Mouse (Mus musculus) kidney, adult 2 months (tissue): ENCODE measurements around the gene Slc8a3.

ENCODE experiments used
- CTCF ChIP-seq: fragments of 200-500 bp; conservative IDR thresholded peaks from 2 replicates; pipeline ENCODE4 v1.5.1; 2011; ENCODE audit warnings: low read depth, mild to moderate bottlenecking, control low read depth, low read length, moderate library complexity, mixed read lengths; ENCODE audit not compliant: insufficient read depth, insufficient read length
- POLR2A ChIP-seq: fragments of 200-500 bp; IDR thresholded peaks from one replicate; pipeline ENCODE4 v1.6.1; 2011; ENCODE audit warnings: low read depth, low read length, control low read depth

DNA sequence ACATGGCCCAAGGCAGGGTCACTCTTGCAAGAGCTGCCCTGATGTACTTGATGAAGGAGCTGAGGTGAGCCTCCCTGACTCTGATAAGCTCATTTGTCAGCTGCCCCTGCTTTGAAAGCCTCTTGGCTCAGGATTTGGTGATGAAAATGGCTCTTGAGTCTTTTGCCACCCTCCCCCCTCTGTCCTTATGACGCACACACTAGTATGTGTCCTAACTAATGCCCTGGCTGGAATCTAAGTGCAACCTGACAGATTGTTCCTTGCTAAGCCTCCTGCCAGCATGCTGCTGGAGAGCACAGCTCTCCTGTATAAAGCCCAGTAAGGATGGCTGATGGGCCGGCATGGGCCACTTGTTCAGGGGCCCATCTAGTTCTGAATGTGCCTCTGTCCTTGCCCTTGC, 91.3 kb downstream of the Slc8a3 start:
- no peak for TF ChIP-seq CTCF
- TF ChIP-seq POLR2A: no peak
